Mouse (Mus musculus) spleen, postnatal 14 days (tissue): ENCODE results near the gene Gdf15.
"Not testable (repeated sequence)": the region's sequence is repeated elsewhere in the genome, so short reads cannot be mapped to it uniquely, and the experiment has no call there.

ENCODE experiments used
- DNase-seq, 2 experiments: peaks; one replicate each; pipeline ENCODE4 v3.0.0; 2021 to 2022; ENCODE audit warnings: low spot score in 2 of 2

Gene Gdf15

DNA sequence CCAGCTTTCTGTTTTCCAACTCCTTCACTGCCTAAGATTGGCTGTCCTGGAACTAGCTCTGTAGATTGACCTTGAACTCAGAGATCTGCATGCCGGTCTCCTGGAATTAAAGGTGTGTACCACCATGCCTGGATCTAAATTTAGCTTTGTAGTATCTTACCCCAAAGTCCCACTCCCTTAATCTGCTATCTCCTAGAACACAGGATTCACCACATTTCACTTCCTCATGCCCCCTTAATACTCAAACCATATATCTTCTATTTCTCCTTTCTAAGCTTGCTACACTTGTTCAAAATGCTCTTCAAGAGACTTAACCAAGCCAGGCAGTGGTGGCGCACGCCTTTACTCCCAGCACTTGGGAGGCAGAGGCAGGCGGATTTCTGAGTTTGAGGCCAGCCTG lies 44.3 kb downstream of the Gdf15 start:
- DNase-seq: not testable (repeated sequence)

DNA sequence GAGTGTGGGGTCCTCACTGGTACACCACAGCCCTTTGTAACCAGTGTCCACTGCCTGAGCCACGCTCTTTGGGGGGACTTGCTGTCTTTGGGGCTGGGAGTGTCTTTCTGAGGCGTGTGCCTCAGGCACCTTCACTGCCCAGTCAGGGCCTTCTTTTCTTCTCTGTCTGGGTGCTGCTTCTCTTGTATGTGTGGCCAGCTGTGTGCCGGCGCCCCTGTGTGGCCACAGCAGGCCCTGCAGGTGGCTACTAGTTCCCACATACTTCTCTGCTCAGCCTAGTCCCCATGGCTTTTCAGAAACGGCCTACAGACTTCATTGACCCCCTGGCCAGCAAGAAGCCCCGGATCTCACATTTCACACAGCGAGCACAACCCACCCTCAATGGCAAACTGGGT lies 47.0 kb downstream of the Gdf15 start:
- no peak for DNase-seq

DNA sequence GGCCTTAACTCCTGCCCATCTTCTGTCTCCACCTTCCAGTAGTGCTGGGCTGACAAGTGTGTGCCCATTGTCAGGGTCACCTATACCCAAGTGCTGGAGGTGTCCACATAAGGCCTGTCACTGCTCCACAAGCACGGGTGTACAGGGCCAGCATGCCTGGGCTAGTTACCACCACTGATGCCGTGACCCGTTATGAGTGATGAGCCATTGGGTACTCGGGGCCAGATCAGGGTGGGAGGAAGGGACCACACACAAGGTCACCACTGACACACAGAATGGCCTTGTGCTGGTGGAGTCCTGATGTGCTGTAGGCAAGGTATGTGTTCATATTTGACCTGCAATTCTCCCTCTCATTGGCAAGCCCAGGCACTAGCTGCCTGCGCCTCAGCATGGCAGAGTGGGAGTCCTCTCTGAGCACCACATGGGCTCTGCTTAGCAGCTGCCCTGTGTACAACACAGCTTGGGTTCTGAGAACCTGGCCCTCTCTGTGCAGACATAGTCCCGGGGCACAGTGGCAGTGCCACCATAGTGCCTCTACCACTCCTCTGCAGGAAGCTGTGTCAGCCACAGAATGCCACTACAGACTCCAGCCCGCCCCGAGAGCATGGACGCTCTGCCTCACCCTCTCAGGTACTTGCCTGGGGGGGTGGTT lies 47.5 kb downstream of the Gdf15 start:
- DNase-seq: no peak

DNA sequence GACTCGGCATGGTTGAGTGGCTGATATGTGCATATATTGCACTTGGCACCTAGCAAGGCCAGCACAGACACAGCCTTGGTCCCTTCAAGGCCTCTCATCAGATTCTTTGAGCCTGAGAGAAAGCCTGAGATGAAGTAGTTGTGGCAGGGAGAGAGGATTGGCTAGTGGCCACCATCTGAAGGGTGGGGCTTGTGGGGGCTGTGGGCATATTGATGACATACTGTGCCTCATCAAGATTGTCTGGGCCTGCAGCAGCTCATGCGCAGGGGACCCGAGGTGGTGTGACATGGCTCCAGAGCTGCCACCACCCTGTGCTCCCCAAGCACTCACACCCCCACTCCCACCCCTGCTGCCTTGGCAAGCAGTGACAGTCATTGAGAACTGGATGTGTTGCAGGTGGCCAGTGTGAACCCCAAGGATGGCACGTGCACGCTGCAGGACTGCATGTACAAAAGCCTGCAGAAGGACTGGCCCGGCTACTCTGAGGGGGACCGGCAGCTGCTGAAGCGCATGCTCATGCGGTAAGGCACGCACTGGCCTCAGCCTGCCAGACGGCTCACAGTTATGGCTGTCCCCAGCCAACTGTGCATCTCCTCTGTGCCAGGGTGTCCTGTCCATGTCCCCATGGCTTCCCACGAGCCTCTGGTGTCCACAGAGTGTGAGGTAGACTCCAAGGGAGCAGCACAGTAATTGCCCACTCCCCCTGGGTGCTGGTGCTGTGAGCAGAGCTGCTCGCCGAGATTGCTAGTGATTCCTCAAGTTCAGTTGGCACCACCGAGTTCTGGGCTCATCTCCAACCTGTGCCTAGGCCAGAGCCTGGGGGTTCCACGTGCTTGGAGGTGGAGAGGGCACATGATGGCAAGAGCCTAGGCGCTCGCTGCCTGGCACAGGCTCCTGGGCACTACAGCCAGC lies 48.5 kb downstream of the Gdf15 start:
- DNase-seq: no peak
